Mouse (Mus musculus): ENCODE data around the gene Cysrt1. TPM values are rescaled to one million over a fixed set of nuclear protein-coding genes. Genes with fewer than 3 reads are reported as not detected.
"Not testable (repeated sequence)": the region's sequence is repeated elsewhere in the genome, so short reads cannot be mapped to it uniquely, and the experiment has no call there.

Gene Cysrt1
- polyA plus RNA-seq, 1 experiment from 2014 or later: 0.75 TPM

- H3K9me3 ChIP-seq (replicated peaks; ENCODE audit: low read length): no peaks in the 10 kb centered on the region
- peak within 1 kb of the TSS; percentile 70 for H3K27ac ChIP-seq
- H3K4me2 ChIP-seq (ENCODE audit: low read length): peak within 1 kb of the TSS; percentile 99
- peak within 1 kb of the TSS; percentile 75 for H3K9ac ChIP-seq (ENCODE audit: low read depth, low read length)
- DNase-seq (ENCODE audit: low spot score) (peak; percentile 99), ATAC-seq (replicated peaks; ENCODE audit: low FRiP score, low read depth) (peak; percentile 95)
- H3K4me3 ChIP-seq (replicated peaks; ENCODE audit: low read depth, low read length): peak within 1 kb of the TSS; percentile 62
- H3K4me1 ChIP-seq (replicated peaks; ENCODE audit: insufficient read depth, low read length): peaks cover 32% of the 10 kb centered on the region
- no peaks in the 10 kb centered on the region for H3K36me3 ChIP-seq (ENCODE audit: insufficient read depth, low read length)
- TF ChIP-seq CTCF (IDR thresholded peaks at IDR 0.05; ENCODE audit: low read depth): no peak
- H3K27me3 ChIP-seq (ENCODE audit: insufficient read depth, low read length): no peaks in the 10 kb centered on the region
- WGBS: under 1% methylated on average over 39 of the region's 39 CpGs
These were observed 20.1 kb upstream of the Cysrt1 start, which contains the start of gene Tprn for GRCm38 (mm10) chr2:25262291-25262767. TSS of gene Tprn (plus strand) at chr2:25262618.

- Histone ChIP-seq H3K27ac (peak overlapping the region; percentile 62; the same call in 1 of the 2 replicates), H3K4me3 (replicated peaks; ENCODE audit: low read depth, low read length) (peak overlapping the region; percentile 62), H3K4me1 (replicated peaks; ENCODE audit: insufficient read depth, low read length) (peaks cover 31% of the 10 kb centered on the region), H3K9me3 (replicated peaks; ENCODE audit: low read length) (no peaks in the 10 kb centered on the region), H3K4me2 (ENCODE audit: low read length) (peak overlapping the region; percentile 99), H3K36me3 (ENCODE audit: insufficient read depth, low read length) (no peaks in the 10 kb centered on the region), H3K27me3 (ENCODE audit: insufficient read depth, low read length) (no peaks in the 10 kb centered on the region), H3K9ac (ENCODE audit: low read depth, low read length) (no peak overlapping the region; the same call in 1 of the 2 replicates)
- DNase-seq (ENCODE audit: low spot score): no peak
- ATAC-seq (replicated peaks; ENCODE audit: low FRiP score, low read depth): no peak
- WGBS: 45% methylated on average over 12 of the region's 12 CpGs
- no peak for TF ChIP-seq CTCF (IDR thresholded peaks at IDR 0.05; ENCODE audit: low read depth)
These were observed 19.6 kb upstream of the Cysrt1 start for GRCm38 (mm10) chr2:25261870-25262269.

GRCm38 (mm10) chr2:25258887-25259286 lies 16.6 kb upstream of the Cysrt1 start:
- H3K9ac ChIP-seq (ENCODE audit: low read depth, low read length): no peak overlapping the region
- no peaks in the 10 kb centered on the region for H3K27me3 ChIP-seq (ENCODE audit: insufficient read depth, low read length)
- no peak overlapping the region for H3K27ac ChIP-seq
- H3K4me3 ChIP-seq (replicated peaks; ENCODE audit: low read depth, low read length): no peak overlapping the region
- no peak overlapping the region for H3K4me2 ChIP-seq (ENCODE audit: low read length)
- no peaks in the 10 kb centered on the region for H3K9me3 ChIP-seq (replicated peaks; ENCODE audit: low read length)
- peaks cover 17% of the 10 kb centered on the region for H3K4me1 ChIP-seq (replicated peaks; ENCODE audit: insufficient read depth, low read length)
- 62% methylated on average over 2 of the region's 2 CpGs for WGBS
- H3K36me3 ChIP-seq (ENCODE audit: insufficient read depth, low read length): no peaks in the 10 kb centered on the region
- ATAC-seq (replicated peaks; ENCODE audit: low FRiP score, low read depth) (no peak), DNase-seq (ENCODE audit: low spot score) (no peak)
- TF ChIP-seq CTCF (IDR thresholded peaks at IDR 0.05; ENCODE audit: low read depth): peak; percentile 63

- H3K27ac ChIP-seq; H3K4me2 ChIP-seq (ENCODE audit: low read length); H3K36me3 ChIP-seq (ENCODE audit: insufficient read depth, low read length); H3K9me3 ChIP-seq (replicated peaks; ENCODE audit: low read length); DNase-seq (ENCODE audit: low spot score); H3K4me3 ChIP-seq (replicated peaks; ENCODE audit: low read depth, low read length); H3K9ac ChIP-seq (ENCODE audit: low read depth, low read length); H3K4me1 ChIP-seq (replicated peaks; ENCODE audit: insufficient read depth, low read length); H3K27me3 ChIP-seq (ENCODE audit: insufficient read depth, low read length); ATAC-seq (replicated peaks; ENCODE audit: low FRiP score, low read depth): not testable (repeated sequence)
- 90% methylated on average over 5 of the region's 5 CpGs for WGBS
These were observed 15.0 kb upstream of the Cysrt1 start for GRCm38 (mm10) chr2:25257250-25257649.

- ATAC-seq (replicated peaks; ENCODE audit: low FRiP score, low read depth); H3K27ac ChIP-seq; H3K9me3 ChIP-seq (replicated peaks; ENCODE audit: low read length); H3K4me1 ChIP-seq (replicated peaks; ENCODE audit: insufficient read depth, low read length); H3K27me3 ChIP-seq (ENCODE audit: insufficient read depth, low read length); H3K36me3 ChIP-seq (ENCODE audit: insufficient read depth, low read length): not testable (repeated sequence)
- peak; percentile 54 for DNase-seq (ENCODE audit: low spot score)
- H3K4me3 ChIP-seq (replicated peaks; ENCODE audit: low read depth, low read length): peak overlapping the region; percentile 99
- peak; percentile 62 for TF ChIP-seq CTCF (IDR thresholded peaks at IDR 0.05; ENCODE audit: low read depth)
- H3K9ac ChIP-seq (ENCODE audit: low read depth, low read length): peak overlapping the region; percentile 74; the same call in 1 of the 2 replicates
- H3K4me2 ChIP-seq (ENCODE audit: low read length): peak overlapping the region; percentile 98
- WGBS: 53% methylated on average over 11 of the region's 12 CpGs
These were observed 14.3 kb upstream of the Cysrt1 start for GRCm38 (mm10) chr2:25256443-25257109.

GRCm38 (mm10) chr2:25255284-25255779 lies 13.1 kb upstream of the Cysrt1 start, which contains the start of gene Tmem203:
TSS of gene Tmem203 (plus strand) at chr2:25255439.
- peaks cover 6% of the 10 kb centered on the region for H3K4me1 ChIP-seq (replicated peaks; ENCODE audit: insufficient read depth, low read length)
- WGBS: under 1% methylated on average over 39 of the region's 39 CpGs
- peak within 1 kb of the TSS; percentile 99 for H3K4me3 ChIP-seq (replicated peaks; ENCODE audit: low read depth, low read length)
- H3K4me2 ChIP-seq (ENCODE audit: low read length): peak within 1 kb of the TSS; percentile 98
- H3K9me3 ChIP-seq (replicated peaks; ENCODE audit: low read length): no peaks in the 10 kb centered on the region
- DNase-seq (ENCODE audit: low spot score) (peak; percentile 94), ATAC-seq (replicated peaks; ENCODE audit: low FRiP score, low read depth) (peak; percentile 90)
- H3K27me3 ChIP-seq (ENCODE audit: insufficient read depth, low read length): no peaks in the 10 kb centered on the region
- H3K27ac ChIP-seq: peak within 1 kb of the TSS; percentile 89
- H3K36me3 ChIP-seq (ENCODE audit: insufficient read depth, low read length): peaks cover 14% of the 10 kb centered on the region; the same call in 1 of the 2 replicates
- peak within 1 kb of the TSS; percentile 74 for H3K9ac ChIP-seq (ENCODE audit: low read depth, low read length)
- no peak for TF ChIP-seq CTCF (IDR thresholded peaks at IDR 0.05; ENCODE audit: low read depth)

All from kidney, postnatal 0 days (tissue).